15 mouse cellular contexts compared by ENCODE assay signal in the genomic region with DNA sequence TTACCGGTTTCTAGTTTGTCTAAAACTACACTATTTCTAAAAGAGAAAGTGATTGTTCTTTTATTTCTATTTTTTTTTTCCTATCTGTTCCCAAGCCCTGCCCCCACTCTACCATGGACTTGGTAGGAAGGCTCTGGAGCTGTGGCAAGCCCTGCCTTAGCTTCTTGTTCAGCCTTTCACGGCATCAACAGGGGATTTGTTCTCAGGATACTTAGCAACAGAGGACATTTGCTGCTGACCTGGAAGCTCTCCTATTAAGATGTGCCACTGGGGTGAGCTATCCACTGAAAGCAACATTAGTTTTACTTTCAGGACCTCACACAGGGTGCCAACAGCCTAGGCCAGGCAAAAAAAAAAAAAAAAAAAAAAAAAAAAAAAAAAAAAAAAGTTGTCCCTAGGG. TPM values are rescaled to one million over a fixed set of nuclear protein-coding genes. Genes with fewer than 3 reads are reported as not detected.
DNase-seq lines count a peak whose midpoint lies in the region; ATAC-seq and TF ChIP-seq lines count a peak whose summit lies in the region.
"Had no signal": no experiment of that assay in that cellular context is flagged by ENCODE, and none has a peak within 500 bp of the region (broad histone marks: within the 10 kb centered on the region; RNA-seq: fewer than 3 reads in every experiment).

No protein-coding gene starts in this region.

- peaks cover 6% of the 10 kb centered on the region for H3K4me1 ChIP-seq in kidney, adult 2 months (ENCODE audit: control insufficient read depth, insufficient read depth, low read length)
- H3K4me1 ChIP-seq in embryonic facial prominence, embryonic 10.5 days: peaks cover 45% of the 10 kb centered on the region
- peaks cover 72% of the 10 kb centered on the region for H3K4me1 ChIP-seq in hindbrain, embryonic 12.5 days
- peaks cover 13% of the 10 kb centered on the region; the same call in 1 of the 2 replicates for H3K4me1 ChIP-seq in midbrain, postnatal 0 days (ENCODE audit: insufficient read depth, low read length)

- TF ChIP-seq CTCF in kidney, adult 2 months (conservative IDR thresholded peaks at IDR 0.05; ENCODE audit: insufficient read depth, insufficient read length, low read depth, low read length): no peak
- no peak for TF ChIP-seq CTCF in midbrain, postnatal 0 days (IDR thresholded peaks at IDR 0.05)

- H3K4me2 ChIP-seq in hindbrain, embryonic 12.5 days (replicated peaks): peak overlapping the region; percentile 62
- peak overlapping the region; percentile 79 for H3K4me2 ChIP-seq in midbrain, postnatal 0 days (ENCODE audit: low read depth, low read length, poor library complexity, severe bottlenecking)
- H3K4me2 ChIP-seq: liver, embryonic 11.5 days had no signal

- H3K36me3 ChIP-seq in kidney, adult 2 months (ENCODE audit: control insufficient read depth, insufficient read depth, low read length): no peaks in the 10 kb centered on the region
- no peaks in the 10 kb centered on the region for H3K36me3 ChIP-seq in embryonic facial prominence, embryonic 10.5 days (replicated peaks)
- no peaks in the 10 kb centered on the region for H3K36me3 ChIP-seq in hindbrain, embryonic 12.5 days
- no peaks in the 10 kb centered on the region for H3K36me3 ChIP-seq in midbrain, postnatal 0 days (ENCODE audit: insufficient read depth, low read length)

- H3K4me3 ChIP-seq in kidney, adult 2 months (ENCODE audit: insufficient read depth, low read depth, low read length): peak overlapping the region; percentile 26
- peak overlapping the region; percentile 61 for H3K4me3 ChIP-seq in embryonic facial prominence, embryonic 10.5 days
- H3K4me3 ChIP-seq in hindbrain, embryonic 12.5 days: peak overlapping the region; percentile 59
- peak overlapping the region; percentile 19; the same call in 1 of the 2 replicates for H3K4me3 ChIP-seq in midbrain, postnatal 0 days (ENCODE audit: low read depth, low read length)
- H3K4me3 ChIP-seq: erythroblast, embryonic 14.5 days had no signal

- peak overlapping the region; percentile 44 for H3K27ac ChIP-seq in kidney, adult 2 months (ENCODE audit: insufficient read depth, low read depth, low read length)
- no peak overlapping the region for H3K27ac ChIP-seq in embryonic facial prominence, embryonic 10.5 days (replicated peaks)
- peak overlapping the region; percentile 70; the same call in 1 of the 2 replicates for H3K27ac ChIP-seq in hindbrain, embryonic 12.5 days
- 0 out of 2 replicates have a peak overlapping the region, but pooled peaks have one; percentile 12 for H3K27ac ChIP-seq in midbrain, postnatal 0 days (ENCODE audit: low read depth, low read length)

- H3K9me3 ChIP-seq in embryonic facial prominence, embryonic 10.5 days: no peaks in the 10 kb centered on the region
- no peaks in the 10 kb centered on the region for H3K9me3 ChIP-seq in hindbrain, embryonic 12.5 days (replicated peaks)
- H3K9me3 ChIP-seq in midbrain, postnatal 0 days (ENCODE audit: low read length): no peaks in the 10 kb centered on the region

- no peak for TF ChIP-seq POLR2A in kidney, adult 2 months (IDR thresholded peaks at IDR 0.05; ENCODE audit: low read depth, low read length)

- H3K27me3 ChIP-seq in kidney, adult 2 months (replicated peaks; ENCODE audit: control insufficient read depth, insufficient read depth, low read length): 0 out of 2 replicates have a peak, but pooled peaks cover 1% of the 10 kb centered on the region
- H3K27me3 ChIP-seq in embryonic facial prominence, embryonic 10.5 days (replicated peaks; ENCODE audit: low read depth, poor library complexity, severe bottlenecking): peaks cover 100% of the 10 kb centered on the region
- peaks cover 20% of the 10 kb centered on the region for H3K27me3 ChIP-seq in hindbrain, embryonic 12.5 days
- 0 out of 2 replicates have a peak, but pooled peaks cover 4% of the 10 kb centered on the region for H3K27me3 ChIP-seq in midbrain, postnatal 0 days (ENCODE audit: insufficient read depth, low read length)

- WGBS in kidney, adult 2 months: 10% methylated on average over 2 of the region's 2 CpGs
- WGBS in embryonic facial prominence, embryonic 10.5 days: 4% methylated on average over 2 of the region's 2 CpGs
- 0% methylated on average over 2 of the region's 2 CpGs for WGBS in hindbrain, embryonic 12.5 days
- WGBS in midbrain, postnatal 0 days: 14% methylated on average over 2 of the region's 2 CpGs

- no peak for ATAC-seq in hindbrain, embryonic 12.5 days (ENCODE audit: low FRiP score)
- ATAC-seq in midbrain, postnatal 0 days (ENCODE audit: low FRiP score): 0 out of 2 replicates have a peak, but pooled peaks have one; percentile 14

- peak overlapping the region; percentile 47; the same call in 1 of the 2 replicates for H3K9ac ChIP-seq in hindbrain, embryonic 12.5 days
- no peak overlapping the region for H3K9ac ChIP-seq in midbrain, postnatal 0 days (replicated peaks; ENCODE audit: low read length, poor library complexity, severe bottlenecking)

- peak; percentile 17 for DNase-seq in kidney, adult 2 months
- DNase-seq in kidney, postnatal 25 days: no peak
- no peak for DNase-seq in embryonic facial prominence, embryonic 10.5 days (ENCODE audit: low spot score)
- peak; percentile 64 for DNase-seq in midbrain, postnatal 0 days (ENCODE audit: low spot score)
- no peak for DNase-seq in liver
- DNase-seq in T-cell, adult 2 months (ENCODE audit: low spot score): no peak
- DNase-seq in adrenal gland, postnatal 36 days: no peak
- DNase-seq: cerebellum, adult 11 months; thymus, postnatal 14 days had no signal

RNA-seq across cellular contexts. Expression of a gene that starts 15.4 kb away (rescaled TPM):
- 14.4 and 18.0 TPM in 2 replicates for polyA plus RNA-seq in kidney, adult 2 months (2012; rRNA removed)
- polyA plus RNA-seq in embryonic facial prominence, embryonic 10.5 days (2016; fragmentation: Nextera tagmentation; extraction: Ambion mirVana): 6.8 and 7.5 TPM in 2 replicates
- 28.8 and 29.2 TPM in 2 replicates for polyA plus RNA-seq in hindbrain, embryonic 12.5 days (2016; fragmentation: Nextera tagmentation; extraction: Ambion mirVana)
- 45.2 and 48.4 TPM in 2 replicates for total RNA-seq in midbrain, postnatal 0 days (2014; rRNA removed)
- 11.5 and 12.0 TPM in 2 replicates for polyA plus RNA-seq in midbrain, postnatal 0 days (2015; fragmentation: Nextera tagmentation; extraction: Ambion mirVana)
- under 1 TPM in 1 of 2 experiments, not detected in 1; 0.07 TPM for total RNA-seq in adrenal gland, postnatal 36 days (2021)
- total RNA-seq: adrenal gland, adult 18-20 months; hematopoietic stem cell, adult 5-6 weeks had no signal
- polyA plus RNA-seq: erythroblast, embryonic 14.5 days; small intestine, adult 2 months had no signal

Comparison
In these comparisons a context has a peak if more than half of its experiments do, and no peak if none do; other contexts are left out.
1. DNase-seq: peak in kidney, adult 2 months (single experiment) and midbrain, postnatal 0 days (single experiment); none in kidney, postnatal 25 days (0 of 2), embryonic facial prominence, embryonic 10.5 days (single experiment), liver (single experiment), T-cell, adult 2 months (single experiment) and adrenal gland, postnatal 36 days (0 of 2).
2. Peak in every context shown above with its lines, with median percentiles within 50 percentile points of each other: H3K4me3 ChIP-seq.